Mouse (Mus musculus) adrenal gland, postnatal 36 days (tissue): ENCODE data around the gene Kdm4d. TPM values are rescaled to one million over a fixed set of nuclear protein-coding genes. Genes with fewer than 3 reads are reported as not detected.
"Not testable (repeated sequence)": the region's sequence is repeated elsewhere in the genome, so short reads cannot be mapped to it uniquely, and the experiment has no call there.

Source experiments
- DNase-seq, 2 experiments: peaks; one replicate each; pipeline ENCODE4 v3.0.0; 2021; ENCODE audit warnings: mixed read lengths in 1 of 2
- total RNA-seq, 2 experiments: library from RNA; stranded (reverse); gene quantifications; 2 replicates each; pipeline ENCODE4 v1.2.3; 2021

Gene Kdm4d
- total RNA-seq, 2 experiments from 2014 or later = 0.23 to 0.53 TPM

DNA sequence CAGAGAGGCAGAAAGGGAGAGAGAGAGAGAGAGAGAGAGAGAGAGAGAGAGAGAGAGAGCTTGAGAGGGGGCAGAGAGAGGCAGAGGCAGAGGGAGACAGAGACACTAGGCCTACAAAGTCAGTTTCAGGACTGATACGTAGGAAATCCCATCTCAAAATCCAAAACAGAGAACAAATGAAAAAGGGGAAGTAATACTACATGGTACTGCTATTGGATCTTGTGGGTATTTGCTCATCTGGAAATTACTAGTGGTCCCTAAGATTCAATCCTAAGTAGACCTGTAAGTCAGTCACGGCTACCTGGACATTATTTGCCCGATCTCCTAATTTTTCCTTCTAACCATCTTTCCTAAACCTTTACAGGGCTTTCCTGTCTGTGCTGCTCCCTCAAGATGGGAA lies 44.0 kb downstream of the Kdm4d start:
- DNase-seq = no peak

DNA sequence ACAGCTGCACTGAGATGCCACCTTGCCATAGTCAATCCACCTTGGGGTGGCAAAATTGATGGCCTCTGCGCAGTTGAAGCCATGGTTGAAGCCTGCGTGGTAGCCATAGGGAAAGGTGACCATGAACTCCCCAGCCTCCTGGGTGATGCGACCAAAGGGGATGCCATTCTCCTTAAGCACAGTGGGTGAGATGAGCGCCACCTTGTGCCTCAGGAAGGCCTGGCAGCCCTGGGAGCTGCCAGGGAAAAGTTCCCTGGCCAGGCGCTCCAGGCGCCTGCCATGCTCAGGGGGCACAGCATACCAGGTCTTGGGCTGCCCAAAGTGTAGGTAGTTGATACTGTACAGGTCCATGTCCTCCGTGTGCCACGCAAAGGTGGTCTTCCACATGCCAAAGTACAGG lies 49.2 kb downstream of the Kdm4d start:
- not testable (repeated sequence) for DNase-seq

GRCm38 (mm10) chr9:14447086-14447485 lies 53.2 kb downstream of the Kdm4d start:
- DNase-seq = peak; percentile 17 to 24

DNA sequence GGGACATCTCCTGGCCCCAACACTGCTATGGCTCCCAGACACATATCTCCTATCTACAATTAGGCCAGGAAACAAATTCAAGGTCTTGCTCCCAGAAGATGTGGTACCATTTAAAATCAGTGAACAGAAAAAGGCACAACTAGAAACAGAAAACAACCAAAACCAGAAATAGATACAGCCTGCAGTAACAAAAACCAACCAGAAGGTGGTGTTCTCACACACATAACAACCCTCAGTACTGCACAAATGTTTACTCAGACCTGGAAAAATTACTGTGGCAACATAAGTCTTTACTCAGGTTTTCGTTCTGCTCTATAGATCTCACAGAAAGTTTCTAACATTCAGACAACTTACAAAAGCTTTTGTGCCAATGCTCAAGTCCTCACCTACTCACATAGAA lies 59.9 kb downstream of the Kdm4d start:
- DNase-seq = no peak

DNA sequence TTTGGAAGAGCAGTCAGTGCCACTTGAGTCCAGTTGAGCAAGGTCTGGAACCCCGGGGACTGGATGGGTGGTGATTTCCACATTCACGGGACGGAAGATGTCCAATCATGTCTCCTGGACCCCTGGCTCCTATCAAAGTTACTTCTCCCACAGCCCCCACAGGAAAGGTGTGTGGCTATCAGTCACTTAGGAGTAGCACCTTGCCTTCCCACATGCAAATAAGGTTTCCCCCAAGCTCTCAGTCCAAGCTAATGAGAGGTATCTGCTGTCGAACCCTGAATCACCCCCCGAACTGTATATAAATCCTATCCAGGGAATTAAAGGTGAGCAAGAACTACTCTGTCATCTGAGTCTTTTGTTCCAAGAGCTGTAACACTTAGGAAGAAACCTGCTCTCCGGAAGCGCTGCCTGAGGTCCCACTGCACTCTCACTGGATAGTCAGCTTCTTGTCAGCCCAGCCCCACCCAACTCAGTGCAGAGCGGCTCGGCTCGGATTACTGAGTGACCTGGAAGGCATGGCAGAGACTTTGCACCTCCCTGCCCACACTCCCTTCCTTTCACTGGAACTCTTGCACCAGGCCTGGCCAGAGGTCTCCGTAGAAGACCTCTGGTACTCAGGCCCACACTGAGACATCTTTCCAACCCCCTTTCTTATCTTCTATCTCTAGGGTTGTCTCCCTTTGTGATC lies 66.9 kb downstream of the Kdm4d start:
- DNase-seq = no peak

Other genes starting within 250 kb of the Kdm4d start
- gene Sesn3, start 225.4 kb downstream of the Kdm4d start, total RNA-seq = 10 to 100 TPM; 63.1 to 66.2 TPM
- gene Endod1, start 119.0 kb downstream of the Kdm4d start, total RNA-seq = 10 to 100 TPM; 15.5 to 16.7 TPM
- 100 to 1,000 TPM; 110 to 143 TPM for gene Cwc15, start 135 bp upstream of the Kdm4d start, total RNA-seq
- gene Amotl1, start 144.6 kb upstream of the Kdm4d start, total RNA-seq = 10 to 100 TPM; 33.0 to 51.6 TPM
- under 1 TPM in 1 of 2 experiments, not detected in 1; 0.20 TPM for gene Piwil4, start 240.3 kb upstream of the Kdm4d start, total RNA-seq